Mouse (Mus musculus): ENCODE results near the gene Hip1.

DNA sequence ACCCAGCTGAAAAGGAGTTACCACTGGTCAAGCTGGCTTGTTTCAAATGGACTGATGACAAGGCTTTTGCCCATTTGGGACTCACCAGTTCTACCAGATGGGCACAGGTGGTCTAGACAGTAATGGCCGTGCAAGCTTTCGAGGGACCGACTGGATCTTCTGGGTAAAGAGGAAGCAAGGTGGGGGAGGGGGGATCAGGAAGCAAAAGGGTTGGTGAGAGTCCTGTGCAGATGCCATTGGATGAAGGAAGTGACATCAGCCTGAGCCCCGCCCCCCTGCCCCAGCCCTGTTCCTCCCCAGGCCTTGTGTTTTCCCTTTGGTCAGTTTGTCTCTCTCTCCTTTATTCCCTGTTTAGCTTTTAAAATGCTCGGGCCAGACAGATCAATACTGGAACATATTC, 68.7 kb downstream of the Hip1 start:
- TF ChIP-seq POLR2A (IDR thresholded peaks at IDR 0.05; ENCODE audit: low read depth, low read length) (no peak), CTCF (IDR thresholded peaks at IDR 0.05; ENCODE audit: extremely low read depth, insufficient read length, insufficient replicate concordance, low read depth, low read length) (no peak)
